Mouse (Mus musculus) ES-Bruce4 (cell line): ENCODE results near the gene 4930539E08Rik. TPM values are rescaled to one million over a fixed set of nuclear protein-coding genes. Genes with fewer than 3 reads are reported as not detected.

ENCODE experiments used
- H3K27ac ChIP-seq: 2 replicates; pipeline ENCODE4 v1.5.1; 2012; ENCODE audit warnings: low read length, inconsistent platforms; ENCODE audit not compliant: insufficient read depth
- H3K27me3 ChIP-seq: 2 replicates; pipeline ENCODE4 v1.6.1; 2012; ENCODE audit warnings: mild to moderate bottlenecking, low read length, inconsistent platforms; ENCODE audit not compliant: control insufficient read depth, poor library complexity, insufficient read depth, severe bottlenecking
- H3K36me3 ChIP-seq: 2 replicates; pipeline ENCODE4 v1.6.1; 2012; ENCODE audit warnings: inconsistent platforms, mild to moderate bottlenecking, low read length, moderate library complexity; ENCODE audit not compliant: control insufficient read depth, poor library complexity, insufficient read depth, severe bottlenecking
- H3K4me1 ChIP-seq: one replicate; pipeline ENCODE4 v1.8.1; 2011; ENCODE audit warnings: low read length; ENCODE audit not compliant: control insufficient read depth, insufficient read depth
- H3K4me3 ChIP-seq: 2 replicates; pipeline ENCODE4 v1.5.1; 2011; ENCODE audit warnings: low read depth, mild to moderate bottlenecking, low read length
- H3K9ac ChIP-seq: 2 replicates; pipeline ENCODE4 v1.6.1; 2012; ENCODE audit warnings: low read depth, mild to moderate bottlenecking, inconsistent platforms; ENCODE audit not compliant: poor library complexity, severe bottlenecking
- H3K9me3 ChIP-seq: replicated peaks from 2 replicates; pipeline ENCODE4 v1.6.1; 2012; ENCODE audit warnings: mild to moderate bottlenecking, low read length, inconsistent platforms; ENCODE audit not compliant: control insufficient read depth, poor library complexity, insufficient read depth, severe bottlenecking
- CTCF ChIP-seq: IDR thresholded peaks from one replicate; pipeline ENCODE4 v1.8.1; 2011; ENCODE audit warnings: low read depth, low read length
- EP300 ChIP-seq: IDR thresholded peaks from 2 replicates; pipeline ENCODE4 v1.6.1; 2011; ENCODE audit warnings: low read depth, low read length; ENCODE audit not compliant: insufficient read depth
- POLR2A ChIP-seq: IDR thresholded peaks from one replicate; pipeline ENCODE4 v1.8.1; 2011; ENCODE audit warnings: low read length; ENCODE audit not compliant: insufficient read depth
- polyA plus RNA-seq: library from polyadenylated mRNA; stranded (reverse); fragments of >200 nt; gene quantifications from 2 replicates; pipeline ENCODE4 v1.2.4, GENCODE M21; 2011; ENCODE audit warnings: low read depth; ENCODE audit not compliant: missing spikeins, insufficient read depth, insufficient read length

4930539E08Rik gene
- polyA plus RNA-seq, 1 experiment: 1.5 TPM

GRCm38 (mm10) chr17:28932274-28932673 is 17.1 kb upstream of the 4930539E08Rik start:
- Histone ChIP-seq H3K9ac (no peak overlapping the region), H3K4me1 (peaks cover 2% of the 10 kb centered on the region), H3K36me3 (no peaks in the 10 kb centered on the region), H3K27ac (no peak overlapping the region), H3K9me3 (peaks cover 14% of the 10 kb centered on the region), H3K4me3 (no peak overlapping the region), H3K27me3 (no peaks in the 10 kb centered on the region)
- TF ChIP-seq POLR2A: no peak
- no peak for TF ChIP-seq CTCF
- TF ChIP-seq EP300: no peak

GRCm38 (mm10) chr17:28931436-28932211 is 16.5 kb upstream of the 4930539E08Rik start:
- Histone ChIP-seq H3K4me1 (peaks cover 6% of the 10 kb centered on the region), H3K9me3 (peaks cover 7% of the 10 kb centered on the region), H3K4me3 (peak overlapping the region; percentile 13; the same call in 1 of the 2 replicates), H3K36me3 (no peaks in the 10 kb centered on the region), H3K9ac (no peak overlapping the region), H3K27ac (peak overlapping the region; percentile 48), H3K27me3 (no peaks in the 10 kb centered on the region)
- TF ChIP-seq CTCF: no peak
- TF ChIP-seq POLR2A: no peak
- TF ChIP-seq EP300: no peak

- Histone ChIP-seq H3K27me3 (no peaks in the 10 kb centered on the region), H3K36me3 (no peaks in the 10 kb centered on the region), H3K4me1 (peaks cover 6% of the 10 kb centered on the region), H3K4me3 (peak overlapping the region; percentile 32), H3K9ac (peak overlapping the region; percentile 28), H3K9me3 (no peaks in the 10 kb centered on the region), H3K27ac (peak overlapping the region; percentile 73)
- TF ChIP-seq CTCF (peak; percentile 28), POLR2A (no peak), EP300 (no peak)
Observed at GRCm38 (mm10) chr17:28930392-28931074, 15.4 kb upstream of the 4930539E08Rik start.

GRCm38 (mm10) chr17:28929369-28929768 is 14.2 kb upstream of the 4930539E08Rik start:
- no peaks in the 10 kb centered on the region for H3K36me3 ChIP-seq
- no peaks in the 10 kb centered on the region for H3K9me3 ChIP-seq
- TF ChIP-seq CTCF (no peak), EP300 (no peak), POLR2A (no peak)

GRCm38 (mm10) chr17:28928004-28928403 is 12.9 kb upstream of the 4930539E08Rik start:
- Histone ChIP-seq H3K9me3 (no peaks in the 10 kb centered on the region), H3K4me1 (peaks cover 6% of the 10 kb centered on the region), H3K36me3 (no peaks in the 10 kb centered on the region), H3K9ac (no peak overlapping the region), H3K27ac (no peak overlapping the region), H3K27me3 (no peaks in the 10 kb centered on the region), H3K4me3 (no peak overlapping the region)
- no peak for TF ChIP-seq CTCF
- TF ChIP-seq EP300: no peak
- TF ChIP-seq POLR2A: no peak

More at GRCm38 (mm10) chr17:28929369-28929768, 14.2 kb upstream of the 4930539E08Rik start:
- Histone ChIP-seq H3K9ac (no peak overlapping the region), H3K27ac (no peak overlapping the region), H3K27me3 (no peaks in the 10 kb centered on the region), H3K4me1 (peaks cover 6% of the 10 kb centered on the region), H3K4me3 (no peak overlapping the region)
